Mouse (Mus musculus): ENCODE measurements around the gene Kcnh6. TPM values are rescaled to one million over a fixed set of nuclear protein-coding genes. Genes with fewer than 3 reads are reported as not detected.

The Kcnh6 gene
- polyA plus RNA-seq, 1 experiment: 4.3 TPM

GRCm38 (mm10) chr11:106053921-106054320 lies 46.0 kb downstream of the Kcnh6 start:
- Histone ChIP-seq H3K27me3 (ENCODE audit: control insufficient read depth, insufficient read depth, low read length) (no peaks in the 10 kb centered on the region), H3K36me3 (ENCODE audit: control insufficient read depth, insufficient read depth, low read length) (peaks cover 60% of the 10 kb centered on the region), H3K4me1 (replicated peaks; ENCODE audit: control insufficient read depth, insufficient read depth, low read length) (peaks cover 18% of the 10 kb centered on the region), H3K27ac (ENCODE audit: control insufficient read depth, insufficient read depth, low read length) (no peak overlapping the region), H3K4me3 (ENCODE audit: control insufficient read depth, insufficient read depth, low read length) (no peak overlapping the region)
- DNase-seq: no peak
- TF ChIP-seq POLR2A (IDR thresholded peaks at IDR 0.05; ENCODE audit: control insufficient read depth, extremely low read depth, insufficient read depth, low read length, poor library complexity) (no peak), CTCF (IDR thresholded peaks at IDR 0.05; ENCODE audit: borderline replicate concordance, control insufficient read depth, extremely low read depth, insufficient read depth, low read length, poor library complexity) (no peak)
- WGBS: 98% methylated on average over 2 of the region's 2 CpGs

GRCm38 (mm10) chr11:106054600-106054999 lies 46.7 kb downstream of the Kcnh6 start:
- no peak for TF ChIP-seq POLR2A (IDR thresholded peaks at IDR 0.05; ENCODE audit: control insufficient read depth, extremely low read depth, insufficient read depth, low read length, poor library complexity)
- no peak for TF ChIP-seq CTCF (IDR thresholded peaks at IDR 0.05; ENCODE audit: borderline replicate concordance, control insufficient read depth, extremely low read depth, insufficient read depth, low read length, poor library complexity)
- Histone ChIP-seq H3K4me3 (ENCODE audit: control insufficient read depth, insufficient read depth, low read length) (no peak overlapping the region), H3K36me3 (ENCODE audit: control insufficient read depth, insufficient read depth, low read length) (peaks cover 56% of the 10 kb centered on the region), H3K27ac (ENCODE audit: control insufficient read depth, insufficient read depth, low read length) (no peak overlapping the region), H3K4me1 (replicated peaks; ENCODE audit: control insufficient read depth, insufficient read depth, low read length) (peaks cover 18% of the 10 kb centered on the region), H3K27me3 (ENCODE audit: control insufficient read depth, insufficient read depth, low read length) (no peaks in the 10 kb centered on the region)
- no peak for DNase-seq
- 99% methylated on average over 8 of the region's 8 CpGs for WGBS

- no peaks in the 10 kb centered on the region for H3K27me3 ChIP-seq (ENCODE audit: control insufficient read depth, insufficient read depth, low read length)
- peaks cover 18% of the 10 kb centered on the region for H3K4me1 ChIP-seq (replicated peaks; ENCODE audit: control insufficient read depth, insufficient read depth, low read length)
- H3K27ac ChIP-seq (ENCODE audit: control insufficient read depth, insufficient read depth, low read length): no peak overlapping the region
- H3K36me3 ChIP-seq (ENCODE audit: control insufficient read depth, insufficient read depth, low read length): peaks cover 55% of the 10 kb centered on the region
- TF ChIP-seq POLR2A (IDR thresholded peaks at IDR 0.05; ENCODE audit: control insufficient read depth, extremely low read depth, insufficient read depth, low read length, poor library complexity): no peak
- no peak for TF ChIP-seq CTCF (IDR thresholded peaks at IDR 0.05; ENCODE audit: borderline replicate concordance, control insufficient read depth, extremely low read depth, insufficient read depth, low read length, poor library complexity)
- over 99% methylated on average over 6 of the region's 6 CpGs for WGBS
- H3K4me3 ChIP-seq (ENCODE audit: control insufficient read depth, insufficient read depth, low read length): no peak overlapping the region
- no peak for DNase-seq
These were observed 47.4 kb downstream of the Kcnh6 start for GRCm38 (mm10) chr11:106055341-106055740.

GRCm38 (mm10) chr11:106056819-106057491 lies 49.0 kb downstream of the Kcnh6 start:
- DNase-seq: peak; percentile 63
- no peaks in the 10 kb centered on the region for H3K27me3 ChIP-seq (ENCODE audit: control insufficient read depth, insufficient read depth, low read length)
- peaks cover 18% of the 10 kb centered on the region for H3K4me1 ChIP-seq (replicated peaks; ENCODE audit: control insufficient read depth, insufficient read depth, low read length)
- 7% methylated on average over 8 of the region's 8 CpGs for WGBS
- H3K27ac ChIP-seq (ENCODE audit: control insufficient read depth, insufficient read depth, low read length): peak overlapping the region; percentile 93
- TF ChIP-seq POLR2A (IDR thresholded peaks at IDR 0.05; ENCODE audit: control insufficient read depth, extremely low read depth, insufficient read depth, low read length, poor library complexity) (no peak), CTCF (IDR thresholded peaks at IDR 0.05; ENCODE audit: borderline replicate concordance, control insufficient read depth, extremely low read depth, insufficient read depth, low read length, poor library complexity) (no peak)
- H3K4me3 ChIP-seq (ENCODE audit: control insufficient read depth, insufficient read depth, low read length): peak overlapping the region; percentile 7; the same call in 1 of the 2 replicates
- peaks cover 40% of the 10 kb centered on the region for H3K36me3 ChIP-seq (ENCODE audit: control insufficient read depth, insufficient read depth, low read length)

GRCm38 (mm10) chr11:106058020-106058419 lies 50.1 kb downstream of the Kcnh6 start:
- TF ChIP-seq POLR2A (IDR thresholded peaks at IDR 0.05; ENCODE audit: control insufficient read depth, extremely low read depth, insufficient read depth, low read length, poor library complexity) (no peak), CTCF (IDR thresholded peaks at IDR 0.05; ENCODE audit: borderline replicate concordance, control insufficient read depth, extremely low read depth, insufficient read depth, low read length, poor library complexity) (no peak)
- Histone ChIP-seq H3K4me3 (ENCODE audit: control insufficient read depth, insufficient read depth, low read length) (no peak overlapping the region), H3K27ac (ENCODE audit: control insufficient read depth, insufficient read depth, low read length) (peak overlapping the region; percentile 85; the same call in 1 of the 2 replicates), H3K4me1 (replicated peaks; ENCODE audit: control insufficient read depth, insufficient read depth, low read length) (peaks cover 18% of the 10 kb centered on the region), H3K27me3 (ENCODE audit: control insufficient read depth, insufficient read depth, low read length) (no peaks in the 10 kb centered on the region), H3K36me3 (ENCODE audit: control insufficient read depth, insufficient read depth, low read length) (peaks cover 31% of the 10 kb centered on the region)
- DNase-seq: no peak
- WGBS: 87% methylated on average over 8 of the region's 8 CpGs

- 89% methylated on average over 1 of the region's 1 CpGs for WGBS
- no peak for DNase-seq
- Histone ChIP-seq H3K4me3 (ENCODE audit: control insufficient read depth, insufficient read depth, low read length) (no peak overlapping the region), H3K27ac (ENCODE audit: control insufficient read depth, insufficient read depth, low read length) (no peak overlapping the region), H3K27me3 (ENCODE audit: control insufficient read depth, insufficient read depth, low read length) (no peaks in the 10 kb centered on the region), H3K36me3 (ENCODE audit: control insufficient read depth, insufficient read depth, low read length) (peaks cover 5% of the 10 kb centered on the region), H3K4me1 (replicated peaks; ENCODE audit: control insufficient read depth, insufficient read depth, low read length) (peaks cover 18% of the 10 kb centered on the region)
- no peak for TF ChIP-seq POLR2A (IDR thresholded peaks at IDR 0.05; ENCODE audit: control insufficient read depth, extremely low read depth, insufficient read depth, low read length, poor library complexity)
- TF ChIP-seq CTCF (IDR thresholded peaks at IDR 0.05; ENCODE audit: borderline replicate concordance, control insufficient read depth, extremely low read depth, insufficient read depth, low read length, poor library complexity): no peak
These were observed 52.6 kb downstream of the Kcnh6 start for GRCm38 (mm10) chr11:106060549-106060948.

Measured in thymus, adult 2 months (tissue).